Comparison of ENCODE assay signal across 20 mouse cellular contexts in the genomic region with DNA sequence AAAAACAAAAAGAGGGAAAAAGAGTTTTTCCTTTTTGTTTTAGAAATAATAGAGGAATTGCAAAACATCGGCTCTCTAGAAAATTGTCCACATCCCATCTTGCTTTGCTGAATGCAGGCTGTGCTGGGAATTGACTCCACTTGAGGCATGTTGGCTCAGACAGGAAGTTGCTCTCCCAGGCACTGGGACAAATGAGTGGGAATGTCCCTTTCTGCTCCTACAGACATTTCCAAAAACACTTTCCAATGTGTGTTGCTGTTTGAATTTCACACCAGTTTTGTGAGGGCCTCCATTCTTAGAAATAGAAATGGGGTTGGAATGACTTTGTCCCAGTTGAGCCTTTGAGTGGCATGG.
"Had no signal": no experiment of that assay in that cellular context is flagged by ENCODE, and none has a peak within 500 bp of the region (broad histone marks: within the 10 kb centered on the region; RNA-seq: fewer than 3 reads in every experiment).

No protein-coding gene starts in this region.

- H3K36me3 ChIP-seq: limb, embryonic 10.5 days; liver, embryonic 15.5 days; midbrain, embryonic 15.5 days; neural tube, embryonic 12.5 days; stomach, embryonic 15.5 days had no signal

- H3K4me3 ChIP-seq: left cerebral cortex, adult 2 months; limb, embryonic 10.5 days; liver, embryonic 15.5 days; megakaryocyte, embryonic 14.5 days; midbrain, embryonic 15.5 days; neural tube, embryonic 12.5 days; stomach, embryonic 15.5 days had no signal

- DNase-seq: kidney, adult 9 months; kidney, postnatal 10 days; kidney, postnatal 4 days; lung, embryonic 14.5 days; lung, postnatal 14 days; retina, postnatal 1 day; right cerebral cortex, postnatal 4 days; spleen, adult 18-20 months; thymus, adult 2 months; thymus, postnatal 36 days had no signal

- H3K4me2 ChIP-seq: liver, embryonic 11.5 days; liver, embryonic 15.5 days; lung, embryonic 14.5 days; midbrain, embryonic 11.5 days; midbrain, embryonic 15.5 days; neural tube, embryonic 12.5 days; stomach, embryonic 15.5 days had no signal

- H3K9ac ChIP-seq: liver, embryonic 15.5 days; lung, embryonic 14.5 days; midbrain, embryonic 15.5 days; neural tube, embryonic 12.5 days; stomach, embryonic 15.5 days had no signal

- H3K4me1 ChIP-seq: stomach, embryonic 15.5 days had no signal

- H3K27ac ChIP-seq: left cerebral cortex, adult 2 months; limb, embryonic 10.5 days; liver, embryonic 15.5 days; macrophage; neural tube, embryonic 12.5 days; stomach, embryonic 15.5 days had no signal

- H3K9me3 ChIP-seq: limb, embryonic 10.5 days; liver, embryonic 15.5 days; megakaryocyte, embryonic 14.5 days; midbrain, embryonic 15.5 days; neural tube, embryonic 12.5 days; stomach, embryonic 15.5 days had no signal

- H3K27me3 ChIP-seq: liver, embryonic 15.5 days; megakaryocyte, embryonic 14.5 days; midbrain, embryonic 15.5 days; neural tube, embryonic 12.5 days; stomach, embryonic 15.5 days had no signal
